Mouse (Mus musculus): ENCODE results near the gene Fahd1. TPM values are rescaled to one million over a fixed set of nuclear protein-coding genes. Genes with fewer than 3 reads are reported as not detected.

Fahd1 gene
- polyA plus RNA-seq (2016; fragmentation: Nextera tagmentation; extraction: Ambion mirVana), result 18.4 and 20.7 TPM in 2 replicates

GRCm38 (mm10) chr17:24850065-24850772 lies at the start of gene Fahd1:
TSS of gene Fahd1 (minus strand) at chr17:24850364.
- DNase-seq (ENCODE audit: low spot score), result peak; percentile 97
- Histone ChIP-seq H3K9me3 (no peaks in the 10 kb centered on the region), H3K36me3 (peaks cover 13% of the 10 kb centered on the region), H3K27me3 (ENCODE audit: insufficient read depth, poor library complexity, severe bottlenecking) (peaks cover 10% of the 10 kb centered on the region), H3K27ac (peak within 1 kb of the TSS; percentile 93), H3K4me3 (peak within 1 kb of the TSS; percentile 70), H3K4me1 (replicated peaks) (peaks cover 29% of the 10 kb centered on the region)
- under 1% methylated on average over 58 of the region's 58 CpGs for WGBS

GRCm38 (mm10) chr17:24899153-24899552 lies 49.0 kb upstream of the Fahd1 start:
- 90% methylated on average over 5 of the region's 5 CpGs for WGBS
- Histone ChIP-seq H3K4me3 (peak overlapping the region; percentile 18; the same call in 1 of the 2 replicates), H3K27me3 (ENCODE audit: insufficient read depth, poor library complexity, severe bottlenecking) (no peaks in the 10 kb centered on the region), H3K27ac (no peak overlapping the region), H3K36me3 (peaks cover 76% of the 10 kb centered on the region), H3K4me1 (replicated peaks) (peaks cover 41% of the 10 kb centered on the region), H3K9me3 (no peaks in the 10 kb centered on the region)
- no peak for DNase-seq (ENCODE audit: low spot score)

GRCm38 (mm10) chr17:24898041-24898854 lies 48.1 kb upstream of the Fahd1 start:
- 76% methylated on average over 4 of the region's 4 CpGs for WGBS
- H3K4me3 ChIP-seq, result peak overlapping the region; percentile 94
- peaks cover 70% of the 10 kb centered on the region for H3K36me3 ChIP-seq
- no peaks in the 10 kb centered on the region for H3K9me3 ChIP-seq
- H3K27me3 ChIP-seq (ENCODE audit: insufficient read depth, poor library complexity, severe bottlenecking), result no peaks in the 10 kb centered on the region
- peaks cover 50% of the 10 kb centered on the region for H3K4me1 ChIP-seq (replicated peaks)
- H3K27ac ChIP-seq, result no peak overlapping the region
- no peak for DNase-seq (ENCODE audit: low spot score)

- no peaks in the 10 kb centered on the region for H3K27me3 ChIP-seq (ENCODE audit: insufficient read depth, poor library complexity, severe bottlenecking)
- H3K36me3 ChIP-seq, result peaks cover 70% of the 10 kb centered on the region
- H3K9me3 ChIP-seq, result no peaks in the 10 kb centered on the region
- H3K27ac ChIP-seq, result no peak overlapping the region
- peaks cover 52% of the 10 kb centered on the region for H3K4me1 ChIP-seq (replicated peaks)
- WGBS, result 88% methylated on average over 4 of the region's 4 CpGs
- no peak for DNase-seq (ENCODE audit: low spot score)
- H3K4me3 ChIP-seq, result peak overlapping the region; percentile 94
These were observed 47.4 kb upstream of the Fahd1 start for GRCm38 (mm10) chr17:24897600-24897999.

GRCm38 (mm10) chr17:24896993-24897269 lies 46.8 kb upstream of the Fahd1 start:
- H3K4me3 ChIP-seq, result peak overlapping the region; percentile 94
- H3K27me3 ChIP-seq (ENCODE audit: insufficient read depth, poor library complexity, severe bottlenecking), result no peaks in the 10 kb centered on the region
- peaks cover 52% of the 10 kb centered on the region for H3K4me1 ChIP-seq (replicated peaks)
- DNase-seq (ENCODE audit: low spot score), result no peak
- H3K9me3 ChIP-seq, result no peaks in the 10 kb centered on the region
- peaks cover 70% of the 10 kb centered on the region for H3K36me3 ChIP-seq
- WGBS, result 39% methylated on average over 11 of the region's 11 CpGs
- H3K27ac ChIP-seq, result peak overlapping the region; percentile 93

GRCm38 (mm10) chr17:24896241-24896992 lies 46.3 kb upstream of the Fahd1 start, which contains the start of gene Nme3:
TSS of gene Nme3 (plus strand) at chr17:24896500.
- Histone ChIP-seq H3K4me1 (replicated peaks) (peaks cover 52% of the 10 kb centered on the region), H3K4me3 (peak within 1 kb of the TSS; percentile 94), H3K36me3 (peaks cover 70% of the 10 kb centered on the region), H3K9me3 (no peaks in the 10 kb centered on the region), H3K27me3 (ENCODE audit: insufficient read depth, poor library complexity, severe bottlenecking) (no peaks in the 10 kb centered on the region), H3K27ac (peak within 1 kb of the TSS; percentile 93)
- DNase-seq (ENCODE audit: low spot score), result peak; percentile 78
- WGBS, result under 1% methylated on average over 50 of the region's 50 CpGs

GRCm38 (mm10) chr17:24895571-24896240 lies 45.5 kb upstream of the Fahd1 start:
- peaks cover 52% of the 10 kb centered on the region for H3K4me1 ChIP-seq (replicated peaks)
- DNase-seq (ENCODE audit: low spot score), result no peak
- peak overlapping the region; percentile 94 for H3K4me3 ChIP-seq
- no peaks in the 10 kb centered on the region for H3K9me3 ChIP-seq
- no peaks in the 10 kb centered on the region for H3K27me3 ChIP-seq (ENCODE audit: insufficient read depth, poor library complexity, severe bottlenecking)
- 14% methylated on average over 23 of the region's 23 CpGs for WGBS
- H3K27ac ChIP-seq, result peak overlapping the region; percentile 93
- peaks cover 70% of the 10 kb centered on the region for H3K36me3 ChIP-seq

GRCm38 (mm10) chr17:24894995-24895547 lies 44.9 kb upstream of the Fahd1 start, which contains the start of the genes Eme2 and Mrps34:
TSS of gene Eme2 (minus strand) at chr17:24895087.
TSS of gene Mrps34 (plus strand) at chr17:24895116.
- DNase-seq (ENCODE audit: low spot score), result peak; percentile 90
- Histone ChIP-seq H3K9me3 (no peaks in the 10 kb centered on the region), H3K36me3 (peaks cover 70% of the 10 kb centered on the region), H3K4me1 (replicated peaks) (peaks cover 52% of the 10 kb centered on the region), H3K27ac (peak within 1 kb of the TSS; percentile 93), H3K27me3 (ENCODE audit: insufficient read depth, poor library complexity, severe bottlenecking) (no peaks in the 10 kb centered on the region), H3K4me3 (peak within 1 kb of the TSS; percentile 94)
- WGBS, result under 1% methylated on average over 62 of the region's 62 CpGs

- Histone ChIP-seq H3K27ac (peak overlapping the region; percentile 93), H3K4me3 (peak overlapping the region; percentile 94), H3K27me3 (ENCODE audit: insufficient read depth, poor library complexity, severe bottlenecking) (no peaks in the 10 kb centered on the region), H3K36me3 (peaks cover 70% of the 10 kb centered on the region), H3K9me3 (no peaks in the 10 kb centered on the region), H3K4me1 (replicated peaks) (peaks cover 52% of the 10 kb centered on the region)
- DNase-seq (ENCODE audit: low spot score), result no peak
- WGBS, result 10% methylated on average over 31 of the region's 31 CpGs
These were observed 44.2 kb upstream of the Fahd1 start for GRCm38 (mm10) chr17:24894061-24894994.

GRCm38 (mm10) chr17:24893276-24893675 lies 43.1 kb upstream of the Fahd1 start:
- Histone ChIP-seq H3K27me3 (ENCODE audit: insufficient read depth, poor library complexity, severe bottlenecking) (no peaks in the 10 kb centered on the region), H3K27ac (no peak overlapping the region), H3K4me1 (replicated peaks) (peaks cover 48% of the 10 kb centered on the region), H3K9me3 (no peaks in the 10 kb centered on the region), H3K4me3 (peak overlapping the region; percentile 94; the same call in 1 of the 2 replicates), H3K36me3 (peaks cover 68% of the 10 kb centered on the region)
- 99% methylated on average over 2 of the region's 2 CpGs for WGBS
- no peak for DNase-seq (ENCODE audit: low spot score)

- WGBS, result 89% methylated on average over 12 of the region's 12 CpGs
- no peak overlapping the region for H3K27ac ChIP-seq
- no peaks in the 10 kb centered on the region for H3K27me3 ChIP-seq (ENCODE audit: insufficient read depth, poor library complexity, severe bottlenecking)
- no peaks in the 10 kb centered on the region for H3K9me3 ChIP-seq
- peak overlapping the region; percentile 27 for H3K4me3 ChIP-seq
- H3K4me1 ChIP-seq (replicated peaks), result peaks cover 47% of the 10 kb centered on the region
- H3K36me3 ChIP-seq, result peaks cover 63% of the 10 kb centered on the region
- no peak for DNase-seq (ENCODE audit: low spot score)
These were observed 42.6 kb upstream of the Fahd1 start for GRCm38 (mm10) chr17:24892785-24893184.
